Mouse (Mus musculus): ENCODE results near the gene Gpr119.

Gpr119 gene

GRCm38 (mm10) chrX:48674171-48674570 is at the start of gene Gpr119:
Gpr119 (minus strand) TSS chrX:48674478.
- DNase-seq = no peak

GRCm38 (mm10) chrX:48712846-48713245 is 38.6 kb upstream of the Gpr119 start:
- DNase-seq = no peak

GRCm38 (mm10) chrX:48709701-48710100 is 35.4 kb upstream of the Gpr119 start:
- DNase-seq = no peak

- DNase-seq = peak; percentile 89
Observed at GRCm38 (mm10) chrX:48694864-48695371, 20.6 kb upstream of the Gpr119 start, which contains the start of gene Rbmx2. Rbmx2 (plus strand) TSS chrX:48695004.

- no peak for DNase-seq
Observed at GRCm38 (mm10) chrX:48694460-48694859, 20.2 kb upstream of the Gpr119 start.

- no peak for DNase-seq
Observed at GRCm38 (mm10) chrX:48683857-48684256, 9.6 kb upstream of the Gpr119 start.

GRCm38 (mm10) chrX:48683451-48683850 is 9.2 kb upstream of the Gpr119 start:
- DNase-seq = peak; percentile 45

- DNase-seq = no peak
Observed at GRCm38 (mm10) chrX:48671714-48672113, 2.6 kb downstream of the Gpr119 start.

- no peak for DNase-seq
Observed at GRCm38 (mm10) chrX:48669588-48669987, 4.7 kb downstream of the Gpr119 start.

- DNase-seq = no peak
Observed at GRCm38 (mm10) chrX:48666807-48667206, 7.5 kb downstream of the Gpr119 start.

- peak; percentile 38 for DNase-seq
Observed at GRCm38 (mm10) chrX:48644122-48644521, 30.2 kb downstream of the Gpr119 start.

GRCm38 (mm10) chrX:48637032-48637431 is 37.2 kb downstream of the Gpr119 start:
- DNase-seq = peak; percentile 9

GRCm38 (mm10) chrX:48624054-48624420 is 50.2 kb downstream of the Gpr119 start:
- DNase-seq = no peak

GRCm38 (mm10) chrX:48623379-48624053 is 50.8 kb downstream of the Gpr119 start, which contains the start of gene Slc25a14:
Slc25a14 (plus strand) TSS chrX:48623413.
- DNase-seq = peak; percentile 76

GRCm38 (mm10) chrX:48623049-48623378 is 51.3 kb downstream of the Gpr119 start:
- DNase-seq = no peak

All from thymus, postnatal 25 days (tissue).